Mouse (Mus musculus): ENCODE data around the gene Setd1b. TPM values are rescaled to one million over a fixed set of nuclear protein-coding genes. Genes with fewer than 3 reads are reported as not detected.

Setd1b gene
- polyA plus RNA-seq, 1 experiment from 2014 or later: 13.6 TPM

- no peak for ATAC-seq (ENCODE audit: low FRiP score)
- Histone ChIP-seq H3K4me1 (peaks cover 58% of the 10 kb centered on the region), H3K27me3 (no peaks in the 10 kb centered on the region), H3K36me3 (replicated peaks) (peaks cover 45% of the 10 kb centered on the region), H3K4me2 (peak overlapping the region; percentile 100), H3K9me3 (no peaks in the 10 kb centered on the region), H3K27ac (no peak overlapping the region), H3K9ac (peak overlapping the region; percentile 99), H3K4me3 (replicated peaks) (peak overlapping the region; percentile 81)
- WGBS: 42% methylated on average over 20 of the region's 20 CpGs
Measured at GRCm38 (mm10) chr5:123144746-123145590, 3.0 kb downstream of the Setd1b start.

DNA sequence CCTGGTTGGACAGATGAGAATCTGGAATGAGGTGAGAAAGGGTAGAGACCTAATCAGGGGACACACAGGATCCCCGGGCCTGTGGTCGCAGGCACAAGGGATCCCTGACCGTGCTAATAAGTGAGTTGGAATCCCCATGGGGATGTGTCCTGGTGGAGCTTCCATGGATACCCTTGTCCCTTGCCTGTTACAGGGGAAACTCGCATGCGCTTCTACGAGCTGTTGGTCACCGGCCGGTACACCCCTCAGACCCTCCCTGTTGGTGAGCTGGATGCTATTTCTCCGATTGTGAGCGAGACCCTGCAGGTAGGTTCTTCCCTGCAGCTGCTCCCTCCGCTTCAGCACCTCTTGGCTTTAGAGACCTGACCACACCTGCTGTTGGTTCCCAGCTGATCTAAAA is 4.4 kb downstream of the Setd1b start:
- WGBS: 87% methylated on average over 11 of the region's 11 CpGs
- Histone ChIP-seq H3K9ac (no peak overlapping the region), H3K4me2 (peak overlapping the region; percentile 100; the same call in 1 of the 2 replicates), H3K36me3 (replicated peaks) (peaks cover 58% of the 10 kb centered on the region), H3K4me1 (peaks cover 72% of the 10 kb centered on the region), H3K4me3 (replicated peaks) (no peak overlapping the region), H3K27me3 (no peaks in the 10 kb centered on the region), H3K27ac (no peak overlapping the region), H3K9me3 (no peaks in the 10 kb centered on the region)
- no peak for ATAC-seq (ENCODE audit: low FRiP score)

GRCm38 (mm10) chr5:123147569-123147968 is 5.6 kb downstream of the Setd1b start:
- H3K9me3 ChIP-seq: no peaks in the 10 kb centered on the region
- no peaks in the 10 kb centered on the region for H3K27me3 ChIP-seq
- no peak overlapping the region for H3K9ac ChIP-seq
- no peak for ATAC-seq (ENCODE audit: low FRiP score)
- 87% methylated on average over 17 of the region's 17 CpGs for WGBS
- H3K36me3 ChIP-seq (replicated peaks): peaks cover 70% of the 10 kb centered on the region
- peaks cover 74% of the 10 kb centered on the region for H3K4me1 ChIP-seq
- H3K4me2 ChIP-seq: no peak overlapping the region
- H3K4me3 ChIP-seq (replicated peaks): no peak overlapping the region
- H3K27ac ChIP-seq: no peak overlapping the region

DNA sequence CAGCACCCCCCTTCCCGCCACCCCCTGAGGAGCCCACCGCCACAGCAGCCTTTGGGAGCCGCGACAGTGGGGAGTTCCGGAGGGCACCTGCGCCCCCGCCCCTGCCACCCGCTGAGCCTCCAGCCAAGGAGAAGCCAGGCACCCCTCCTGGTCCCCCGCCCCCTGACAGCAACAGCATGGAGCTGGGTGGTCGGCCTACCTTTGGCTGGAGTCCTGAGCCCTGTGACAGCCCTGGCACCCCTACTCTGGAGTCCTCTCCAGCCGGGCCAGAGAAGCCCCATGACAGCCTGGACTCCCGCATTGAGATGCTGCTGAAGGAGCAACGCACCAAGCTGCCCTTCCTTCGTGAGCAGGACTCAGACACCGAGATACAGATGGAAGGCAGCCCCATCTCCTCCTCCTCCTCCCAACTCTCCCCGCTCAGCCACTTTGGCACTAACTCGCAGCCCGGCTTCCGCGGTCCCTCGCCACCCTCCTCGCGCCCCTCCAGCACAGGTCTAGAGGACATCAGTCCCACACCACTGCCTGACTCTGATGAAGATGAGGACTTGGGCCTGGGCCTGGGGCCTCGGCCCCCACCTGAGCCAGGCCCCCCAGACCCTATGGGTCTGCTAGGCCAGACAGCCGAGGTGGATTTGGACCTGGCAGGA is 6.2 kb downstream of the Setd1b start:
- Histone ChIP-seq H3K27me3 (no peaks in the 10 kb centered on the region), H3K9ac (no peak overlapping the region; the same call in 1 of the 2 replicates), H3K4me2 (peak overlapping the region; percentile 1; the same call in 1 of the 2 replicates), H3K36me3 (replicated peaks) (peaks cover 77% of the 10 kb centered on the region), H3K9me3 (no peaks in the 10 kb centered on the region), H3K27ac (no peak overlapping the region), H3K4me3 (replicated peaks) (no peak overlapping the region), H3K4me1 (peaks cover 74% of the 10 kb centered on the region)
- 85% methylated on average over 25 of the region's 25 CpGs for WGBS
- ATAC-seq (ENCODE audit: low FRiP score): no peak

GRCm38 (mm10) chr5:123149451-123150400 is 7.7 kb downstream of the Setd1b start:
- peak; percentile 85 for ATAC-seq (ENCODE audit: low FRiP score)
- Histone ChIP-seq H3K27me3 (no peaks in the 10 kb centered on the region), H3K4me3 (replicated peaks) (peak overlapping the region; percentile 35), H3K9me3 (no peaks in the 10 kb centered on the region), H3K9ac (peak overlapping the region; percentile 54), H3K4me2 (peak overlapping the region; percentile 52), H3K36me3 (replicated peaks) (peaks cover 87% of the 10 kb centered on the region), H3K4me1 (peaks cover 61% of the 10 kb centered on the region), H3K27ac (peak overlapping the region; percentile 26; the same call in 1 of the 2 replicates)
- WGBS: 10% methylated on average over 19 of the region's 19 CpGs

- H3K4me2 ChIP-seq: peak overlapping the region; percentile 52
- H3K4me1 ChIP-seq: peaks cover 52% of the 10 kb centered on the region
- H3K9me3 ChIP-seq: no peaks in the 10 kb centered on the region
- peak overlapping the region; percentile 36; the same call in 1 of the 2 replicates for H3K27ac ChIP-seq
- ATAC-seq (ENCODE audit: low FRiP score): no peak
- H3K4me3 ChIP-seq (replicated peaks): peak overlapping the region; percentile 35
- H3K36me3 ChIP-seq (replicated peaks): peaks cover 90% of the 10 kb centered on the region
- peak overlapping the region; percentile 54 for H3K9ac ChIP-seq
- no peaks in the 10 kb centered on the region for H3K27me3 ChIP-seq
- WGBS: 53% methylated on average over 7 of the region's 7 CpGs
Measured at GRCm38 (mm10) chr5:123150641-123151040, 8.6 kb downstream of the Setd1b start.

DNA sequence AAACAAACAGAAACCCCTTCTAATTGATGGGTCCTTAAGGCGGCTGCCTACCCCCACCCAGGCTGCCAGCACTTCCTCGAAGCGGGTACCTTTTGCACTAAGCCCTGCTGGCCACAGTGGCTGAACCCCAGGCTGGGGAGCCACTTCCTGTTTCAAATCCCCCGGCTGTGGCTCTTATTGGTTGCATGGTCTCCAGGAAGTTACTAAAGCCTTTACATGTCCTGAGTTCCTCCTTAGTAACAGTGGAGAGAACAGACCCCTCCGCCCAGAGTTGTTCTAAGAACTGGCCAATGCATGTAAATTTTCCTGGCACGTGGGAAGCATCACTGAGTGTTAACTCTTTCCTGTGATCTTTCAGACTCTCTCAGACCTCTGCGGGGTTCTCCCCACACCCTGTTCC is 9.1 kb downstream of the Setd1b start:
- Histone ChIP-seq H3K9me3 (no peaks in the 10 kb centered on the region), H3K9ac (peak overlapping the region; percentile 54; the same call in 1 of the 2 replicates), H3K4me3 (replicated peaks) (peak overlapping the region; percentile 35; the same call in 1 of the 2 replicates), H3K27ac (peak overlapping the region; percentile 36; the same call in 1 of the 2 replicates), H3K36me3 (replicated peaks) (peaks cover 85% of the 10 kb centered on the region), H3K27me3 (no peaks in the 10 kb centered on the region), H3K4me1 (peaks cover 48% of the 10 kb centered on the region), H3K4me2 (peak overlapping the region; percentile 52)
- ATAC-seq (ENCODE audit: low FRiP score): no peak
- WGBS: 58% methylated on average over 7 of the region's 7 CpGs

DNA sequence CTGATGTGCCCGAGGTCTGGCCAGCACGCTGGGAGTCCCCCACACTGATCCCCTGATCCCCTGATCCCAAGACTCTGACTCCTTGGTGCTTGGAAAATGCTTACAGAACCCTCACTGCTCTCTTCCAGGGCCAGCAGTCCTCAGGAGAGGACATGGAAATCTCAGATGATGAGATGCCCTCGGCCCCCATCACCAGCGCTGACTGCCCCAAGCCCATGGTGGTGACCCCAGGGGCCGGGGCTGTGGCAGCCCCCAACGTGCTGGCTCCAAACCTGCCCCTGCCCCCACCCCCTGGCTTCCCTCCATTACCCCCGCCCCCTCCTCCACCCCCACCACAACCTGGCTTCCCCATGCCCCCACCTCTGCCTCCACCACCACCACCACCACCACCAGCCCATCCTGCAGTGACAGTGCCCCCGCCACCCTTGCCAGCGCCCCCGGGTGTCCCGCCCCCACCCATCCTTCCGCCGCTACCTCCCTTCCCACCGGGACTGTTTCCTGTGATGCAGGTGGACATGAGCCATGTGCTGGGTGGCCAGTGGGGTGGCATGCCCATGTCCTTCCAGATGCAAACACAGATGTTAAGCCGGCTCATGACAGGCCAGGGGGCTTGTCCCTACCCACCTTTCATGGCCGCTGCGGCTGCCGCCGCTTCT is 9.8 kb downstream of the Setd1b start:
- Histone ChIP-seq H3K4me3 (replicated peaks) (no peak overlapping the region), H3K9me3 (no peaks in the 10 kb centered on the region), H3K4me1 (peaks cover 43% of the 10 kb centered on the region), H3K27me3 (no peaks in the 10 kb centered on the region), H3K36me3 (replicated peaks) (peaks cover 82% of the 10 kb centered on the region), H3K27ac (no peak overlapping the region), H3K4me2 (no peak overlapping the region), H3K9ac (no peak overlapping the region)
- no peak for ATAC-seq (ENCODE audit: low FRiP score)
- WGBS: 90% methylated on average over 18 of the region's 19 CpGs

DNA sequence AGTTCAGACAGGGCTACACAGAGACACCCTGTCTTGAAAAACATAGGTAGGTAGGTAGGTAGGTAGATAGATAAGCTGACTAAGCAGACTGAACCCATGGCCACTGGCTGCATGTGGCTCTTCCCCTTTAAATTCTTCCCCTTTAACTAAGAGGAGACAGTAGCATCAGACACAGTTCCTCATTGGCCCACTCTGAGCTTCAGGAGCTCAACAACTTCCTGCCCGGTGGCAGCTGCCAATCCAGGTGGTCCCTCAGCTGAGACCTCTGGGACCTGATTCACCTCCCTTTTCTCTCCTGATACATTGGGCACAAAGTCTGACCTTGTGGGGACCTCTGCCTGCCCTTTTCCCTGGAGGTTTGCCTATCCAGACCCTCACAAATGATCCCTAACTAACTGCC is 10.9 kb downstream of the Setd1b start:
- Histone ChIP-seq H3K27ac (no peak overlapping the region), H3K27me3 (no peaks in the 10 kb centered on the region), H3K4me2 (no peak overlapping the region), H3K4me1 (peaks cover 37% of the 10 kb centered on the region), H3K9me3 (no peaks in the 10 kb centered on the region), H3K9ac (no peak overlapping the region), H3K36me3 (replicated peaks) (peaks cover 82% of the 10 kb centered on the region), H3K4me3 (replicated peaks) (no peak overlapping the region)
- no peak for ATAC-seq (ENCODE audit: low FRiP score)
- WGBS: 100% methylated on average over 1 of the region's 1 CpGs

DNA sequence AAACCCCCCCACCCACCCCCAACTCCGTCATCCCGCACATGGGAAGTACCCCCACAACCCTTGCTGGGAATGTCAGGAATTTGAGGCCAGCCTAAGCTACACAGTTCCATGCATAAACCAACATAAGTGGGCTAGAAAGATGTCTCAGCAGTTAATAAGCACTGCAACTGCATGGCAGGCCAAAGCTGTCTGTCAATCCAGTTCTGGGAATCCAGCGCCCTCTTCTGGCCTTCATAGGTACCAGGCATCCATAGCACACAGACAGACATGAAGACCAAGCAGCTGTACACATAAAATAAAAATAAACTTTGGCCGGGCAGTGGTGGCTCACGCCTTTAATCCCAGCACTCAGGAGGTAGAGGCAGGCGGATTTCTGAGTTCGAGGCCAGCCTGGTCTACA is 13.4 kb downstream of the Setd1b start:
- no peaks in the 10 kb centered on the region for H3K27me3 ChIP-seq
- peak; percentile 50; the same call in 1 of the 2 replicates for ATAC-seq (ENCODE audit: low FRiP score)
- no peak overlapping the region for H3K9ac ChIP-seq
- H3K4me1 ChIP-seq: peaks cover 12% of the 10 kb centered on the region
- 62% methylated on average over 7 of the region's 7 CpGs for WGBS
- peaks cover 86% of the 10 kb centered on the region for H3K36me3 ChIP-seq (replicated peaks)
- H3K4me3 ChIP-seq (replicated peaks): no peak overlapping the region
- no peak overlapping the region for H3K27ac ChIP-seq
- H3K4me2 ChIP-seq: no peak overlapping the region
- no peaks in the 10 kb centered on the region for H3K9me3 ChIP-seq

DNA sequence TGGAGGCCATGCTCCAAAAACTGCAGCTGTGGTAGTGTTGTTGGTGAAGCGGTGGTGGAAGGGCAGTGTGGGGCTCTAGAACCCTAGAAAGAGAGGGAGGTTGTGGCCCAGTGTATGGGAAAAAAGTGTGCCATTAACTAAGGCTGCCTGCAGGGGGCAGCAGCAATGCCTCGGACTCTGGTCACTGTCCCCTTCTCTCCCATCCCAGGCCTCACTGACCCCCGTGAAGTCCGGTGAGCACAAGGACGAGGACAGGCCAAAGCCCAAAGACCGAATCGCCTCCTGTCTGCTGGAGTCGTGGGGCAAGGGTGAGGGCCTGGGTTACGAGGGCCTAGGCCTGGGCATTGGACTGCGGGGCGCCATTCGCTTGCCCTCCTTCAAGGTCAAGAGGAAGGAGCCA is 14.8 kb downstream of the Setd1b start:
- no peak overlapping the region for H3K4me3 ChIP-seq (replicated peaks)
- WGBS: 87% methylated on average over 12 of the region's 12 CpGs
- no peaks in the 10 kb centered on the region for H3K27me3 ChIP-seq
- no peak for ATAC-seq (ENCODE audit: low FRiP score)
- H3K9ac ChIP-seq: no peak overlapping the region
- no peak overlapping the region for H3K4me2 ChIP-seq
- H3K9me3 ChIP-seq: no peaks in the 10 kb centered on the region
- H3K27ac ChIP-seq: no peak overlapping the region
- no peaks in the 10 kb centered on the region for H3K4me1 ChIP-seq
- H3K36me3 ChIP-seq (replicated peaks): peaks cover 86% of the 10 kb centered on the region

Measured in forebrain, embryonic 12.5 days (tissue).